Mouse (Mus musculus) intestine, embryonic 16.5 days (tissue): ENCODE data around the gene Selenop. TPM values are rescaled to one million over a fixed set of nuclear protein-coding genes. Genes with fewer than 3 reads are reported as not detected.

Experiments used
- ATAC-seq: fragments of 200-750 bp; cut with Nextera tagmentation; 2 replicates; pipeline ENCODE4 v1.8.0; 2017; ENCODE audit warnings: moderate TSS enrichment, moderate library complexity
- H3K27ac ChIP-seq: fragments of 300-500 bp; sonication (generic); 2 replicates; pipeline ENCODE4 v1.5.1; 2014; ENCODE audit warnings: mild to moderate bottlenecking, low read length
- H3K27me3 ChIP-seq: fragments of 300-500 bp; sonication (generic); replicated peaks from 2 replicates; pipeline ENCODE4 v1.6.1; 2014; ENCODE audit warnings: low read length, control low read depth, mixed read lengths; ENCODE audit not compliant: control insufficient read depth, insufficient read depth
- H3K36me3 ChIP-seq: fragments of 300-500 bp; sonication (generic); 2 replicates; pipeline ENCODE4 v1.6.1; 2014; ENCODE audit warnings: low read length, control low read depth; ENCODE audit not compliant: control insufficient read depth, insufficient read depth
- H3K4me1 ChIP-seq: fragments of 300-500 bp; sonication (generic); 2 replicates; pipeline ENCODE4 v1.6.1; 2014; ENCODE audit warnings: low read length, control low read depth, mixed read lengths; ENCODE audit not compliant: control insufficient read depth, insufficient read depth
- H3K4me2 ChIP-seq: fragments of 300-500 bp; sonication (generic); 2 replicates; pipeline ENCODE4 v1.6.1; 2014; ENCODE audit warnings: low read depth, low read length, control low read depth
- H3K4me3 ChIP-seq: fragments of 300-500 bp; sonication (generic); 2 replicates; pipeline ENCODE4 v1.5.1; 2014; ENCODE audit warnings: mild to moderate bottlenecking, low read length
- H3K9ac ChIP-seq: fragments of 300-500 bp; sonication (generic); 2 replicates; pipeline ENCODE4 v1.6.1; 2014; ENCODE audit warnings: low read depth, low read length
- H3K9me3 ChIP-seq: fragments of 300-500 bp; sonication (generic); 2 replicates; pipeline ENCODE4 v1.6.1; 2016; ENCODE audit warnings: low read length, control low read depth; ENCODE audit not compliant: control insufficient read depth
- WGBS: fragments of 180-500 bp; shearing (Covaris S2); extraction: QIAGEN DNeasy Blood & Tissue Kit; methylation state at CpG from one replicate; pipeline ENCODE4 v1.1.7; 2014; 5-methylcytosine and 5-hydroxymethylcytosine counted together
- polyA plus RNA-seq: library from polyadenylated mRNA; unstranded; fragments of >200 nt; fragmentation: Nextera tagmentation; extraction: Ambion mirVana; gene quantifications from 2 replicates; pipeline ENCODE4 v1.2.1, GENCODE M21; 2015

Gene Selenop
- polyA plus RNA-seq, 1 experiment from 2014 or later = 512 TPM

GRCm38 (mm10) chr15:3316617-3317016 lies 48.3 kb downstream of the Selenop start:
- no peaks in the 10 kb centered on the region for H3K9me3 ChIP-seq
- no peak overlapping the region for H3K9ac ChIP-seq
- H3K4me3 ChIP-seq = no peak overlapping the region
- H3K36me3 ChIP-seq = peaks cover 11% of the 10 kb centered on the region
- H3K27me3 ChIP-seq = no peaks in the 10 kb centered on the region
- no peak overlapping the region for H3K27ac ChIP-seq
- no peak for ATAC-seq
- 83% methylated on average over 2 of the region's 2 CpGs for WGBS
- no peak overlapping the region for H3K4me2 ChIP-seq
- no peaks in the 10 kb centered on the region for H3K4me1 ChIP-seq

DNA sequence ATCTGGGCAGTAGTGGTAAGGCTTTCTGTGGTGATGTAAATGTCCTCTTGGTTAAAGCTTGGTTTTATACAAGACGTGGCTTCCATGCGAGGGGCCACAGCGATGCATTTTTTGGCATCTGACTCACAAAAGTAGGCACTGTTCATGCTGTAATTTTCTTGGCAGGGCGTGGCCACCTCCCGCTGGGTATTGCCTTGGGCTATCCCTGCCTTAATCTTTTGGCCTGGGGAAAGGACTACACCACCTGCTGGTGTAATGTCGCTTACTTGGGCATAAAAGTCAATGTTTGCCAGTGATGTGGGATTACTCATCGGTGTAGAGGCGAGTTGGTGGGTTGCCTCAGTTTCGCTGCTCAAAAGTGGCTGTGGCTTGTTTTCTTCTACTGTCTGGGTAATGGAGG lies 51.6 kb downstream of the Selenop start:
- no peak overlapping the region for H3K4me3 ChIP-seq
- WGBS = 88% methylated on average over 9 of the region's 9 CpGs
- no peak for ATAC-seq
- H3K9ac ChIP-seq = no peak overlapping the region
- no peak overlapping the region for H3K4me2 ChIP-seq
- H3K4me1 ChIP-seq = no peaks in the 10 kb centered on the region
- H3K36me3 ChIP-seq = peaks cover 11% of the 10 kb centered on the region
- no peak overlapping the region for H3K27ac ChIP-seq
- H3K27me3 ChIP-seq = no peaks in the 10 kb centered on the region
- no peaks in the 10 kb centered on the region for H3K9me3 ChIP-seq

DNA sequence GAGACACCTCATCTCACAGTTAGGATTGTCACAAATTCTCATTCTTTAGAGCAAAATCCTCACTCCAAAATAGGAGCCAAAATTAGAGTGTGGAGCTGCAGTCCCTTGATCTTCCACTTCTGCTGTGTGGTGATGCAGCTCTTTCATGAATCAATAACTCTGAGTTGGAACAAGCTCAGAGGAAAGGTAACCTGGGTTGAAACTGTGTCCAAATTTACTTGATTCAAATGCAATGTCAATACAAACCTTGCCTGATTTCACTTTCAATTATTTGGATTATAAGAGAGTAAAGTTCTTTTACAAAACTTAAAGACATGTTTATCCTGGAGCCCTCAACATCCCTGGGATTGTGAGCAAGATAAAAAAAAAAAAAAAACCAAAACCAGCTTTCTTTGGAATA lies 54.7 kb downstream of the Selenop start:
- no peaks in the 10 kb centered on the region for H3K4me1 ChIP-seq
- no peak overlapping the region for H3K4me2 ChIP-seq
- no peak for ATAC-seq
- no peak overlapping the region for H3K27ac ChIP-seq
- H3K36me3 ChIP-seq = peaks cover 11% of the 10 kb centered on the region
- H3K9ac ChIP-seq = no peak overlapping the region
- no peaks in the 10 kb centered on the region for H3K9me3 ChIP-seq
- H3K27me3 ChIP-seq = no peaks in the 10 kb centered on the region
- H3K4me3 ChIP-seq = no peak overlapping the region

Other genes with a start within 250 kb of the Selenop start
- gene Ccdc152, start 35.0 kb downstream of the Selenop start, polyA plus RNA-seq = 0.24 and 0.58 TPM in 2 replicates